Mouse (Mus musculus) midbrain, embryonic 10.5 days (tissue): ENCODE data around the gene Otud3. TPM values are rescaled to one million over a fixed set of nuclear protein-coding genes. Genes with fewer than 3 reads are reported as not detected.

Experiments
- DNase-seq: peaks from one replicate; pipeline ENCODE4 v3.0.0-alpha.2; 2017; ENCODE audit warnings: low spot score
- H3K27ac ChIP-seq: fragments of 300-500 bp; sonication (generic); replicated peaks from 2 replicates; pipeline ENCODE4 v1.5.1; 2016; ENCODE audit warnings: mild to moderate bottlenecking
- H3K27me3 ChIP-seq: fragments of 300-500 bp; sonication (generic); 2 replicates; pipeline ENCODE4 v1.6.1; 2016; ENCODE audit warnings: low read depth, mild to moderate bottlenecking; ENCODE audit not compliant: poor library complexity, severe bottlenecking
- H3K36me3 ChIP-seq: fragments of 300-500 bp; sonication (generic); 2 replicates; pipeline ENCODE4 v1.6.1; 2016; ENCODE audit warnings: mild to moderate bottlenecking, moderate library complexity
- H3K4me1 ChIP-seq: fragments of 300-500 bp; sonication (generic); 2 replicates; pipeline ENCODE4 v1.6.1; 2016
- H3K4me3 ChIP-seq: fragments of 300-500 bp; sonication (generic); 2 replicates; pipeline ENCODE4 v1.5.1; 2016; ENCODE audit warnings: mild to moderate bottlenecking, moderate library complexity
- H3K9me3 ChIP-seq: fragments of 300-500 bp; sonication (generic); replicated peaks from 2 replicates; pipeline ENCODE4 v1.6.1; 2016; ENCODE audit warnings: mild to moderate bottlenecking
- WGBS: fragments of 180-500 bp; shearing (Covaris S2); methylation state at CpG from one replicate; pipeline ENCODE4 v1.1.7; 2016; 5-methylcytosine and 5-hydroxymethylcytosine counted together
- polyA plus RNA-seq: library from polyadenylated mRNA; unstranded; fragments of >200 nt; fragmentation: Nextera tagmentation; extraction: Ambion mirVana; gene quantifications from 2 replicates; pipeline ENCODE4 v1.2.1, GENCODE M21; 2016

Otud3 gene
- 2.1 and 3.0 TPM in 2 replicates for polyA plus RNA-seq

DNA sequence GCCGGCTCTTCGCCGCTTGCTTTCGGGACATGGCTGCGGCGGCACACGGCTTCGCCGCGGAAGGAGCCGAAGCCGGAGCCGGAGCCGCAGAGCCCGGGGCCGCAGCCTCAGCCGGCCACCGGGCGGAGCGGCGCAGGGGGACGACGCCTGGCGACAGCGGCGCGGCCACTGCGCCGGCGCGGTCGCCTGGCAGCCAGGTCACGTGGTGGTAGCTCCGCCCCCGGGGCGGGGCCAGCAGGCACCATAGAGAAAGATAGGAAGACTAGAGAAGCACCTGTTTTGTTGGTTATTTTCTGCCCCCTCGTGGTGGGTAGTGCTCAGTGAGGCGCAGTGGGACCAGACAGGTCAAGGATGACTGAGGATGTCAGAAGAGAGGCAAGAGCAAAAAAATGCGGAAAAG, at the start of gene Otud3:
Gene Otud3 (minus strand): TSS at position 149 of the 400 bp plus-strand sequence.
- peak; percentile 95 for DNase-seq
- H3K9me3 ChIP-seq: no peaks in the 10 kb centered on the region
- no peaks in the 10 kb centered on the region for H3K27me3 ChIP-seq
- peak within 1 kb of the TSS; percentile 97 for H3K4me3 ChIP-seq
- WGBS: 2% methylated on average over 39 of the region's 39 CpGs
- peak within 1 kb of the TSS; percentile 88 for H3K27ac ChIP-seq
- peaks cover 12% of the 10 kb centered on the region for H3K36me3 ChIP-seq
- peaks cover 19% of the 10 kb centered on the region for H3K4me1 ChIP-seq

DNA sequence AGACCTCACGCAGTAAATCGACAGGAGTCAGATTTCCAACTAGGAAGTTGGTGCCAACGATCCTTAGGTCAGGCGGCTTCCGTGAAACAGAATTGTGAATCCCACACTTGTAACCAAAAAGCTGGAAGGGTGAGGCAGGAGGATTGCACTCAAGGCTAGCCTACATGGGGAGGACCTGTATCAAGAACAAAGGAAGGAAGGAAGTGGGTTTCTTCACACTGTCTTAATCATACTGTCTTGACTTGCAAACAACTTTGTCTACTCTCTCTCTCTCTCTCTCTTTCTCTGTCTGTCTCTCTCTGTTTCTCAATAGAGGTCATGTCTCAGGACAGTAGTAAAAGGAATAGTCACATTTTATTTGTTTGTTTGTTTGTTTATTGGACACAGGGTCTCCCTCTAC, 49.0 kb upstream of the Otud3 start:
- H3K9me3 ChIP-seq: no peaks in the 10 kb centered on the region
- H3K27me3 ChIP-seq: no peaks in the 10 kb centered on the region
- H3K4me3 ChIP-seq: no peak overlapping the region
- no peaks in the 10 kb centered on the region for H3K4me1 ChIP-seq
- 92% methylated on average over 5 of the region's 5 CpGs for WGBS
- no peak for DNase-seq
- H3K36me3 ChIP-seq: no peaks in the 10 kb centered on the region
- no peak overlapping the region for H3K27ac ChIP-seq

DNA sequence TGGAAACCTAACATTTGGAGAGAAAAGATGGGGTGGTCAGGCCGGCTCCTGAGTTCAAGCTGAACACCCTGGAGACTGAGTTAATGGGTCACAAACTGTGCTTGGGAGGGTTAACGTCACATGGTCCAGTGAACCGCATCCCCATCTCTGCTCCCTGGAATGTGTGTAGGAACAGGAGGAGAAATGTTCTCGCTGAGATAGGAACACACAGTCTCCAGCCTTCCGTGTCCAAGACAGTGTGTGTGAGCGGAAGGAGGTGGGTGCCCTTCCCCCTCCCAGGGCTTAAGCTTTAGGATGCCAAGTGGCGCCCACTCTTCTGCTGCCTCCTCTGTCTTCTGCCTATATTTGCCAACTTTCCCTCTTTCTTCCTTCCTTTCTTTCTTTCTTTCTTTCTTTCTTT, 46.2 kb upstream of the Otud3 start:
- Histone ChIP-seq H3K36me3 (no peaks in the 10 kb centered on the region), H3K4me1 (no peaks in the 10 kb centered on the region), H3K9me3 (no peaks in the 10 kb centered on the region), H3K4me3 (no peak overlapping the region), H3K27ac (no peak overlapping the region), H3K27me3 (no peaks in the 10 kb centered on the region)
- WGBS: 70% methylated on average over 7 of the region's 7 CpGs
- no peak for DNase-seq

- DNase-seq: no peak
- 89% methylated on average over 15 of the region's 15 CpGs for WGBS
- no peak overlapping the region for H3K4me3 ChIP-seq
- no peak overlapping the region for H3K27ac ChIP-seq
- no peaks in the 10 kb centered on the region for H3K9me3 ChIP-seq
- H3K4me1 ChIP-seq: no peaks in the 10 kb centered on the region
- H3K36me3 ChIP-seq: no peaks in the 10 kb centered on the region
- H3K27me3 ChIP-seq: no peaks in the 10 kb centered on the region
These were observed 45.4 kb upstream of the Otud3 start for GRCm38 (mm10) chr4:138959120-138959519.

GRCm38 (mm10) chr4:138958612-138959011, 44.9 kb upstream of the Otud3 start:
- H3K36me3 ChIP-seq: no peaks in the 10 kb centered on the region
- no peaks in the 10 kb centered on the region for H3K9me3 ChIP-seq
- WGBS: 88% methylated on average over 9 of the region's 9 CpGs
- H3K27ac ChIP-seq: no peak overlapping the region
- no peaks in the 10 kb centered on the region for H3K4me1 ChIP-seq
- H3K27me3 ChIP-seq: no peaks in the 10 kb centered on the region
- H3K4me3 ChIP-seq: no peak overlapping the region
- DNase-seq: no peak

GRCm38 (mm10) chr4:138948257-138948656, 34.5 kb upstream of the Otud3 start:
- Histone ChIP-seq H3K36me3 (no peaks in the 10 kb centered on the region), H3K4me3 (no peak overlapping the region), H3K27me3 (no peaks in the 10 kb centered on the region), H3K4me1 (0 out of 2 replicates have a peak, but pooled peaks cover 5% of the 10 kb centered on the region), H3K9me3 (no peaks in the 10 kb centered on the region), H3K27ac (no peak overlapping the region)
- 80% methylated on average over 2 of the region's 2 CpGs for WGBS
- DNase-seq: no peak

DNA sequence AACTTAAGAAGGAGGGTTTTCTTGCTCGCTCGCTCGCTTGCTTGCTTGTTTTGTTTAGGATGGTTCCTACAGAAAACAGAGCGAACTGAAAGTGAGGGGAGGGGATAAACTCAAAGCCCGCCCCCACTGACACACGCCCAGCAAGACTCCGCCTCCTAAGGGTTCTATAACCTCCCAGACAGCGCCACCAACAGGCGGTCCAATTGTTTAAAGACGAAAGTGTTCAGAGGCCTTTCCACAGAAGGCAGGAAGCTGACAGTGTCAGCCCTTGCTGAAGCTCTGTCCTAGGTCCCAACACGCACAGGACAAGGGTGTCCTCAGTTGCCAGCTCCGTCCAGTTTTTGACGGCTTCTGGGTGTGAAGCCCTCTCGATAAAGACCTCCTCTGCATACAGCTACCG, 30.0 kb upstream of the Otud3 start:
- H3K4me1 ChIP-seq: peaks cover 18% of the 10 kb centered on the region
- no peaks in the 10 kb centered on the region for H3K36me3 ChIP-seq
- 29% methylated on average over 15 of the region's 15 CpGs for WGBS
- peak; percentile 59 for DNase-seq
- no peaks in the 10 kb centered on the region for H3K9me3 ChIP-seq
- no peaks in the 10 kb centered on the region for H3K27me3 ChIP-seq
- 0 out of 2 replicates have a peak overlapping the region, but pooled peaks have one; percentile 12 for H3K4me3 ChIP-seq
- H3K27ac ChIP-seq: 0 out of 2 replicates have a peak overlapping the region, but pooled peaks have one; percentile 6

DNA sequence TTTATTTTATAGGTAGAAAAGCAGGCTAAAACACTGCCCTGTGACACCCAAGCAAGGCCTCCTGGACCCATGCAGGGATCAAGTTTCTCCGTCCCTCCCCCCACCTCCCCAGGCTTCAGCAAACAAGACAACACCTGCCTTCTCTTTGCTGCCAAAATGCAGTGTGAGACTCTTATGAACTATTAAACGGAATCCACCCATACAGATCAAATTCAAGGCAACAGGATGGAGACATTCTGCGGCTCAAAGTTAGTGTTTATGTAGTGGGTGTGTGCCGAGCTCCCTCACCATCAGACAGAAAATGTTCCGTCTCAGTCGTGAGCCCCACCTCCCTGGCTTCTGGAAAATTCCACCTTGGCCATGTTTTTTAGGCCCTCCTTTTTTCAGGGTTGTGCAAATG, 28.2 kb upstream of the Otud3 start:
- no peak overlapping the region for H3K27ac ChIP-seq
- H3K9me3 ChIP-seq: no peaks in the 10 kb centered on the region
- H3K36me3 ChIP-seq: no peaks in the 10 kb centered on the region
- no peak for DNase-seq
- H3K4me3 ChIP-seq: no peak overlapping the region
- 68% methylated on average over 6 of the region's 6 CpGs for WGBS
- H3K27me3 ChIP-seq: no peaks in the 10 kb centered on the region
- peaks cover 18% of the 10 kb centered on the region for H3K4me1 ChIP-seq

GRCm38 (mm10) chr4:138941401-138941800, 27.7 kb upstream of the Otud3 start:
- Histone ChIP-seq H3K27me3 (no peaks in the 10 kb centered on the region), H3K9me3 (no peaks in the 10 kb centered on the region), H3K27ac (no peak overlapping the region), H3K36me3 (no peaks in the 10 kb centered on the region), H3K4me1 (peaks cover 18% of the 10 kb centered on the region), H3K4me3 (no peak overlapping the region)
- 39% methylated on average over 7 of the region's 7 CpGs for WGBS
- no peak for DNase-seq

DNA sequence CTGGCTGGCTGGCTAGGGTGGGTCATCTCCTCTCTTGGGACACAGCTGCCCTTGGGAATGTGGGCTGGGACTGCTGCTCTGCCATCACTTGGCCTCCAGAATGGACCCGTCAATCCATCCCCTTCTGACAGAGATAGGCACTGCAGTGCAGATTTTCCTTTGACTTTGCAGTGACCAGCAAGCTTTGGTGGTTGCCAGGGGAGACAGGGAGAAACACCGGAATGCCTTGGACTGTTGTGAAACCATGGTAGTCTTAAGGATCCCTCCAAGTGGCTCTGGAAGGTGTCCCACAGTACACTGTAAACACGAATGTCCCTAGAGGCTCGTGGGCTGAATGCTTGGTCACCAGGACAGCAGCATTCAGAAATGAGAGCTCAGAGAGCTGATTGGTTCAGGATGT, 25.7 kb upstream of the Otud3 start:
- H3K9me3 ChIP-seq: no peaks in the 10 kb centered on the region

DNA sequence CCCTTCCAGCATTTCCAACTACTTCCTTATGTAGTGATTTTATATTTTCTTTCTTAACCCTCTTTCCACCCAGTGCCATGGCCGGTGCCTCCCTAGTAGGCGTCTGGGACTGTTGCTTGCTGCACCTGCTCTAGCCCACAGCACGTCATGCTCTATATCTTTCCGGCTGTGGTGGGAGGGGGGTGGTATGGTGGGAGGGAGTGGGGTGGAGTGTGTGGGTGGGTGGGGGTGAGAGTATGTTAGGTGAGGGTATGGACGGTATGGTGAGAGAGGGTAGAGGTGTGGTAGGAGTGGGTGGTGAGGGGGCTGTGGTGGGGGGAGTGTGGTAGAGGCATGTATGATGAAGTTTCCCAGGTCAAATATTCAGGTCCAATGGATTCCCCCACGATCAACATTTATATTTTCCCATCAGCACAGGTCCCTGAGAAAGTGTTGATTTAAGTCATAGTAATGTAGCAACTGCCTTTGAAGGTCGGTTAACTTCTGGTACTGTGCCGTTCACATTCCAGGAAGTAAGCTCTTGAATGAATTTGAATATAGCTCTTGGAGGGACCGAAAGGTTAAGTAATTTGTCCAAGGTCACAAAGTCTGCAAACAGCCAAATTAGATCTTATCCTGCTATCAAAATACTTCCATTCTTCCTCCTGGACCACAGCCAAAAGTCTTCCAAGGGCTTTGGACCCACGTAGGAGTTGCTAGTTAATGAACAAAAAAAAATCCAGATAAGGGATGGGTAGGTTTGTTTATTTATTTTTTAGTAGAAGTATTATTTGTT, 24.9 kb upstream of the Otud3 start:
- Histone ChIP-seq H3K36me3 (no peaks in the 10 kb centered on the region), H3K9me3 (no peaks in the 10 kb centered on the region), H3K27me3 (no peaks in the 10 kb centered on the region), H3K4me1 (peaks cover 14% of the 10 kb centered on the region), H3K4me3 (no peak overlapping the region), H3K27ac (no peak overlapping the region)
- DNase-seq: no peak
- 87% methylated on average over 10 of the region's 10 CpGs for WGBS

More for the DNA sequence above, 25.7 kb upstream of the Otud3 start:
- H3K27ac ChIP-seq: no peak overlapping the region
- H3K27me3 ChIP-seq: no peaks in the 10 kb centered on the region
- H3K36me3 ChIP-seq: no peaks in the 10 kb centered on the region
- 65% methylated on average over 4 of the region's 4 CpGs for WGBS
- no peak overlapping the region for H3K4me3 ChIP-seq
- no peak for DNase-seq
- H3K4me1 ChIP-seq: peaks cover 18% of the 10 kb centered on the region

DNA sequence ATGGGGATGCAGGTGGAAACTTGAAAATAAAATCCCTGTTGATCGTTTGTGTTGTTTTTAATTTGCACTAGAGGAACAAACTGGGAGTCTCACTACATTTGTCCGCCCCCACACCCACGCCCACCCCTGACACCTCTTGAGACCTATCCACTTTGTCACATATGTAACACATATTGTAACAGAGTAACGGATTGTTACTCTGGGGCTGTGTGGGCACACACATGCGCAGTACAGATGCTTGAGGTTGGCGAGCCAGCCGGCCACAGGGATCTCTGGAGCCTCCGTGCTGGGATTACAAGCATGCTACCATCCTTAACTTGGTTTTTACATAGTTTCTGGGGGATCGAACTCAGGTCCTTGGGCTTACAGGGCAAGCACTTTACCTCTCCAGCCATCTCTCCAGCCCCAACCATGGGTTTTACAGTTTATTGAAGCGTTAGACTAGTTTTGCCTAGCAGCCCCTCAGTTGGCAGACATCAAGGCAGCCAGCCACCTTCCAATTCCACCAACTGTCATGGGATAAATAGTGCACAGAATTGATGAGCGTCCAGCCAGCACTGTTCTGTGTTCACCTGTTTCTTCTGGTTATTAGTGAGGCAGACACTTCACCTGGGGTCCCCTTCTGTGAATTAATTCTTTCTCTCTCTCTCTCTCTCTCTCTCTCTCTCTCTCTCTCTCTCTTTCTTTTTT, 20.9 kb upstream of the Otud3 start:
- 89% methylated on average over 11 of the region's 11 CpGs for WGBS
- Histone ChIP-seq H3K9me3 (no peaks in the 10 kb centered on the region), H3K36me3 (no peaks in the 10 kb centered on the region), H3K4me3 (no peak overlapping the region), H3K27ac (no peak overlapping the region), H3K27me3 (no peaks in the 10 kb centered on the region), H3K4me1 (peaks cover 4% of the 10 kb centered on the region)
- DNase-seq: no peak

- no peaks in the 10 kb centered on the region for H3K9me3 ChIP-seq
- DNase-seq: no peak
- WGBS: 78% methylated on average over 3 of the region's 3 CpGs
These were observed 20.1 kb upstream of the Otud3 start for GRCm38 (mm10) chr4:138933862-138934261.

More at GRCm38 (mm10) chr4:138933862-138934261, 20.1 kb upstream of the Otud3 start:
- H3K27me3 ChIP-seq: no peaks in the 10 kb centered on the region
- H3K4me3 ChIP-seq: no peak overlapping the region
- H3K36me3 ChIP-seq: no peaks in the 10 kb centered on the region
- no peaks in the 10 kb centered on the region for H3K4me1 ChIP-seq
- no peak overlapping the region for H3K27ac ChIP-seq
